20 mouse cellular contexts compared by ENCODE assay signal in genomic region chr16:34046268-34047005, GRCm38 (mm10).
A peak's percentile ranks its signal among the peaks of the same experiment; 100 is the strongest.
DNase-seq lines count a peak whose midpoint lies in the region; ATAC-seq and TF ChIP-seq lines count a peak whose summit lies in the region.
"Had no signal": no experiment of that assay in that cellular context is flagged by ENCODE, and none has a peak within 500 bp of the region (broad histone marks: within the 10 kb centered on the region; RNA-seq: fewer than 3 reads in every experiment).

No protein-coding gene starts in this region.

- H3K27ac ChIP-seq in layer of hippocampus, adult 2 months: peak overlapping the region; percentile 21; the same call in 1 of the 2 replicates
- H3K27ac ChIP-seq in liver, adult 2 months (replicated peaks; ENCODE audit: insufficient read depth, low read depth, low read length): peak overlapping the region; percentile 93
- no peak overlapping the region for H3K27ac ChIP-seq in liver, embryonic 11.5 days (ENCODE audit: low read depth, low read length)
- H3K27ac ChIP-seq: embryonic facial prominence, embryonic 12.5 days; forebrain, embryonic 12.5 days; hindbrain, embryonic 10.5 days; hindbrain, embryonic 15.5 days had no signal

- no peak for ATAC-seq in liver, embryonic 11.5 days (replicated peaks; ENCODE audit: low FRiP score)
- ATAC-seq: forebrain, embryonic 16.5 days had no signal

- no peak overlapping the region for H3K4me3 ChIP-seq in layer of hippocampus, adult 2 months
- H3K4me3 ChIP-seq in liver, adult 2 months (ENCODE audit: insufficient read depth, low read depth, low read length): no peak overlapping the region
- no peak overlapping the region for H3K4me3 ChIP-seq in liver, embryonic 11.5 days (ENCODE audit: low read depth, low read length)
- H3K4me3 ChIP-seq: embryonic facial prominence, embryonic 12.5 days; forebrain, embryonic 12.5 days; heart, embryonic 12.5 days; hindbrain, embryonic 10.5 days; hindbrain, embryonic 15.5 days had no signal

- no peak overlapping the region for H3K9ac ChIP-seq in liver, adult 2 months (ENCODE audit: low read depth, low read length)
- no peak overlapping the region for H3K9ac ChIP-seq in liver, embryonic 11.5 days (ENCODE audit: low read depth, low read length)
- H3K9ac ChIP-seq: embryonic facial prominence, embryonic 12.5 days; forebrain, embryonic 12.5 days; heart, embryonic 12.5 days; hindbrain, embryonic 15.5 days had no signal

- no peak overlapping the region for H3K4me2 ChIP-seq in liver, embryonic 11.5 days
- H3K4me2 ChIP-seq: embryonic facial prominence, embryonic 12.5 days; forebrain, embryonic 12.5 days; heart, embryonic 12.5 days; hindbrain, embryonic 15.5 days had no signal

- no peaks in the 10 kb centered on the region for H3K27me3 ChIP-seq in liver, adult 2 months (ENCODE audit: control insufficient read depth, insufficient read depth, low read length)
- H3K27me3 ChIP-seq in liver, embryonic 11.5 days (replicated peaks; ENCODE audit: control insufficient read depth, insufficient read depth, low read length): no peaks in the 10 kb centered on the region
- H3K27me3 ChIP-seq: embryonic facial prominence, embryonic 12.5 days; forebrain, embryonic 12.5 days; heart, embryonic 12.5 days; hindbrain, embryonic 15.5 days had no signal

- H3K9me3 ChIP-seq in liver, embryonic 11.5 days (ENCODE audit: control insufficient read depth, low read length): no peaks in the 10 kb centered on the region
- H3K9me3 ChIP-seq: embryonic facial prominence, embryonic 12.5 days; forebrain, embryonic 12.5 days; heart, embryonic 12.5 days; hindbrain, embryonic 10.5 days; hindbrain, embryonic 15.5 days had no signal

- TF ChIP-seq POLR2A in liver, adult 2 months (IDR thresholded peaks at IDR 0.05; ENCODE audit: extremely low read depth, insufficient read depth, low read length): no peak

- TF ChIP-seq CTCF in layer of hippocampus, adult 2 months (conservative IDR thresholded peaks at IDR 0.05): no peak
- no peak for TF ChIP-seq CTCF in liver, adult 2 months (IDR thresholded peaks at IDR 0.05; ENCODE audit: low read depth, low read length)

- peak; percentile 39 for DNase-seq in gastrocnemius, adult 18-20 months (ENCODE audit: low spot score)
- DNase-seq in gastrocnemius, adult 8-10 months (ENCODE audit: low spot score in 2 of 2): no peak
- no peak for DNase-seq in layer of hippocampus, adult 2 months (ENCODE audit: low spot score in 2 of 2)
- DNase-seq in layer of hippocampus, adult 11-12 months (ENCODE audit: low spot score): no peak
- no peak for DNase-seq in liver, adult 2 months (ENCODE audit: extremely low read depth, low read depth, low spot score)
- no peak for DNase-seq in liver, embryonic 11.5 days (ENCODE audit: low spot score)
- DNase-seq in brain, adult 2 months (ENCODE audit: low read depth, low spot score): peak; percentile 60
- DNase-seq: adrenal gland, adult 8-10 months; adrenal gland, postnatal 36 days; cerebellum, adult 11 months; cerebellum, adult 9-10 months; cerebellum, postnatal 25 days; heart, adult 18-20 months; kidney, adult 11 months had no signal

- no peaks in the 10 kb centered on the region for H3K36me3 ChIP-seq in liver, adult 2 months (ENCODE audit: control insufficient read depth, insufficient read depth, low read length)
- H3K36me3 ChIP-seq in liver, embryonic 11.5 days (ENCODE audit: control insufficient read depth, insufficient read depth, low read length): 0 out of 2 replicates have a peak, but pooled peaks cover 3% of the 10 kb centered on the region
- H3K36me3 ChIP-seq: heart, embryonic 12.5 days had no signal

- peaks cover 25% of the 10 kb centered on the region for H3K4me1 ChIP-seq in liver, adult 2 months (ENCODE audit: control insufficient read depth, insufficient read depth, low read length)
- H3K4me1 ChIP-seq in liver, embryonic 11.5 days (replicated peaks; ENCODE audit: control insufficient read depth, insufficient read depth, low read length): peaks cover 52% of the 10 kb centered on the region
- H3K4me1 ChIP-seq: embryonic facial prominence, embryonic 12.5 days; hindbrain, embryonic 15.5 days had no signal

- peaks cover 8% of the 10 kb centered on the region; the same call in 1 of the 2 replicates for H3K79me2 ChIP-seq in liver, adult 2 months (ENCODE audit: control insufficient read depth, insufficient read depth, low read length)

- 75% methylated on average over 13 of the region's 13 CpGs for WGBS in liver, adult 2 months
- WGBS in liver, embryonic 11.5 days: 61% methylated on average over 13 of the region's 13 CpGs

Comparison
In these comparisons a context has a peak if more than half of its experiments do, and no peak if none do; other contexts are left out.
1. DNase-seq: peak in gastrocnemius, adult 18-20 months (single experiment) and brain, adult 2 months (single experiment); none in gastrocnemius, adult 8-10 months (0 of 2), layer of hippocampus, adult 2 months (0 of 2), layer of hippocampus, adult 11-12 months (single experiment), liver, adult 2 months (single experiment) and liver, embryonic 11.5 days (single experiment).